In the genomic region with DNA sequence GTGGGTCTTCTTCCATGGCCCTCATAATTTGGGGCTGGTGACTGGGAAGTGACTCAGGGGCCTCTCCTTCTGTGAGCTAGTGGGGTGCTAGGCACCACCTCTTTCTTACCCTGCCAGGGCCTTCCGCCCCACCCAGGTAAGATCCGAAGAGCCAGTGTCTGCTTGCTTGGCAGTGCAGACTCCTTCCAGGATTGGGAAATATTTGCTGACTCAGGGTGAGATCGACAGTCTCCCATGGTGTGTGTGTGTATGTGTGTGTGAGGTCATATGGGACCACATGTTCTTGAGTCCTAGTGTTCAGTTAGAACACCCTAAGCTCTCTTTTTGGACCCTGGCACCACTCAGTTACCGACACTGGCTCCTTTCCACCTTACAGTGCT, we compare ENCODE assay signal across 12 mouse cellular contexts. TPM values are rescaled to one million over a fixed set of nuclear protein-coding genes. Genes with fewer than 3 reads are reported as not detected.
DNase-seq lines count a peak whose midpoint lies in the region; ATAC-seq and TF ChIP-seq lines count a peak whose summit lies in the region.
"Had no signal": no experiment of that assay in that cellular context is flagged by ENCODE, and none has a peak within 500 bp of the region (broad histone marks: within the 10 kb centered on the region; RNA-seq: fewer than 3 reads in every experiment).

No protein-coding gene starts in this region.

- H3K4me1 ChIP-seq in embryonic facial prominence, embryonic 14.5 days (ENCODE audit: control insufficient read depth, insufficient read depth, low read length) = peaks cover 20% of the 10 kb centered on the region

- ATAC-seq in embryonic facial prominence, embryonic 14.5 days (ENCODE audit: low read depth) = no peak
- ATAC-seq: forebrain, embryonic 14.5 days; intestine, postnatal 0 days had no signal

- no peaks in the 10 kb centered on the region for H3K9me3 ChIP-seq in embryonic facial prominence, embryonic 14.5 days (ENCODE audit: control insufficient read depth, low read length)
- H3K9me3 ChIP-seq: limb, embryonic 13.5 days had no signal

- TF ChIP-seq POLR2A in myocyte (IDR thresholded peaks at IDR 0.05; ENCODE audit: insufficient read length, low read depth) = no peak

- no peak for TF ChIP-seq CTCF in layer of hippocampus, adult 2 months (conservative IDR thresholded peaks at IDR 0.05)

- H3K4me3 ChIP-seq in layer of hippocampus, adult 2 months = no peak overlapping the region
- H3K4me3 ChIP-seq in embryonic facial prominence, embryonic 14.5 days (ENCODE audit: low read depth, low read length) = no peak overlapping the region
- H3K4me3 ChIP-seq in myocyte = no peak overlapping the region
- H3K4me3 ChIP-seq: limb, embryonic 13.5 days had no signal

- intact Hi-C loops in left cerebral cortex, postnatal 10 days (cut with DNase I) = no loop called here

- H3K27me3 ChIP-seq in embryonic facial prominence, embryonic 14.5 days (replicated peaks; ENCODE audit: control insufficient read depth, insufficient read depth, low read length) = no peaks in the 10 kb centered on the region
- H3K27me3 ChIP-seq in myocyte (ENCODE audit: control insufficient read depth, insufficient read depth, insufficient read length) = no peaks in the 10 kb centered on the region
- H3K27me3 ChIP-seq: limb, embryonic 13.5 days had no signal

- peak overlapping the region; percentile 73; the same call in 1 of the 2 replicates for H3K27ac ChIP-seq in layer of hippocampus, adult 2 months
- no peak overlapping the region for H3K27ac ChIP-seq in embryonic facial prominence, embryonic 14.5 days (replicated peaks; ENCODE audit: low read depth, low read length)
- H3K27ac ChIP-seq: limb, embryonic 13.5 days had no signal

- H3ac ChIP-seq in myocyte (ENCODE audit: control insufficient read depth, insufficient read length) = no peak overlapping the region

- peak overlapping the region; percentile 25 for H3K9ac ChIP-seq in embryonic facial prominence, embryonic 14.5 days (ENCODE audit: low read depth, low read length)

- WGBS in embryonic facial prominence, embryonic 14.5 days = 86% methylated on average over 4 of the region's 4 CpGs

- H3K4me2 ChIP-seq in embryonic facial prominence, embryonic 14.5 days (ENCODE audit: low read depth, low read length) = no peak overlapping the region
- peak overlapping the region; percentile 75 for H3K4me2 ChIP-seq in myocyte (ENCODE audit: low read depth)
- H3K4me2 ChIP-seq: limb, embryonic 13.5 days had no signal

- H3K79me2 ChIP-seq in myocyte (ENCODE audit: control insufficient read depth, insufficient read depth) = peaks cover 76% of the 10 kb centered on the region

- peaks cover 43% of the 10 kb centered on the region for H3K36me3 ChIP-seq in embryonic facial prominence, embryonic 14.5 days (ENCODE audit: control insufficient read depth, insufficient read depth, low read length)
- peaks cover 13% of the 10 kb centered on the region for H3K36me3 ChIP-seq in myocyte (ENCODE audit: control insufficient read depth, insufficient read depth)

- no peak for DNase-seq in layer of hippocampus, adult 2 months (ENCODE audit: low spot score in 2 of 2)
- no peak for DNase-seq in layer of hippocampus, adult 8-10 months (ENCODE audit: low spot score in 2 of 2)
- peak; percentile 37 for DNase-seq in MN1 (ENCODE audit: low spot score)
- no peak for DNase-seq in embryonic facial prominence, embryonic 14.5 days (ENCODE audit: low spot score)
- no peak for DNase-seq in testis, postnatal 14 days (ENCODE audit: low spot score)
- no peak for DNase-seq in left cerebral cortex, postnatal 10 days (ENCODE audit: extremely low spot score in 1 of 2, low spot score in 2 of 2)
- DNase-seq: adrenal gland, adult 8-10 months; right cerebral cortex, postnatal 4 days had no signal

TF ChIP-seq in myocyte, 11 proteins besides CTCF, POLR2A, EP300 and RAD21:
- TF ChIP-seq E2F4 (IDR thresholded peaks at IDR 0.05; ENCODE audit: insufficient read depth) (no peak), CEBPB (IDR thresholded peaks at IDR 0.05; ENCODE audit: insufficient read depth, poor library complexity, severe bottlenecking) (no peak), MYOG (IDR thresholded peaks at IDR 0.05; ENCODE audit: control insufficient read depth in 1 of 3, insufficient read depth in 1 of 3, insufficient read length in 2 of 3, low read depth in 2 of 3) (no peak), MAX (IDR thresholded peaks at IDR 0.05; ENCODE audit: low read depth) (no peak), TCF3 (IDR thresholded peaks at IDR 0.05; ENCODE audit: insufficient read length, low read depth) (no peak), SRF (IDR thresholded peaks at IDR 0.05; ENCODE audit: control insufficient read depth, insufficient read length, low read depth) (no peak), REST (IDR thresholded peaks at IDR 0.05; ENCODE audit: insufficient read depth, insufficient read length) (no peak), POLR2AphosphoS2 (IDR thresholded peaks at IDR 0.05; ENCODE audit: insufficient read length, low read depth) (no peak), TCF12 (IDR thresholded peaks at IDR 0.05; ENCODE audit: insufficient read depth, poor library complexity, severe bottlenecking) (no peak), MYOD1 (IDR thresholded peaks at IDR 0.05; ENCODE audit: control insufficient read depth in 1 of 3, insufficient read length in 2 of 3, low read depth in 2 of 3) (no peak), USF1 (IDR thresholded peaks at IDR 0.05; ENCODE audit: low read depth) (no peak)

RNA-seq across cellular contexts. Expression of a gene that starts 4.1 kb away (rescaled TPM):
- 10 to 100 TPM; 22.1 to 23.0 TPM for total RNA-seq in layer of hippocampus, adult 2 months (2021)
- 10 to 100 TPM; 24.5 to 27.5 (median 26.7) TPM for total RNA-seq in layer of hippocampus, adult 8-10 months (2022)
- polyA plus RNA-seq in embryonic facial prominence, embryonic 14.5 days (2014; fragmentation: Nextera tagmentation; extraction: Ambion mirVana) = 2.9 and 3.0 TPM in 2 replicates
- 32.6 TPM for polyA plus RNA-seq in myocyte (2012; fragmentation: generic; extraction: Trizol)
- total RNA-seq in left cerebral cortex, postnatal 10 days (2021) = 10 to 100 TPM; 19.4 to 23.8 TPM

RNA-seq across cellular contexts. Expression of a gene that starts 29.0 kb away (rescaled TPM):
- total RNA-seq in layer of hippocampus, adult 2 months (2021) = 1 to 10 TPM; 2.4 to 2.6 TPM
- total RNA-seq in layer of hippocampus, adult 8-10 months (2022) = 1 to 10 TPM; 2.9 to 6.5 (median 3.5) TPM
- 8.9 and 9.4 TPM in 2 replicates for polyA plus RNA-seq in embryonic facial prominence, embryonic 14.5 days (2014; fragmentation: Nextera tagmentation; extraction: Ambion mirVana)
- 3.4 TPM for polyA plus RNA-seq in myocyte (2012; fragmentation: generic; extraction: Trizol)
- total RNA-seq in left cerebral cortex, postnatal 10 days (2021) = 1 to 10 TPM; 4.9 to 5.4 TPM

RNA-seq across cellular contexts. Expression of a gene that starts 59.7 kb away (rescaled TPM):
- 100 to 1,000 TPM; 104 to 106 TPM for total RNA-seq in layer of hippocampus, adult 2 months (2021)
- 100 to 1,000 TPM in 2 of 4 experiments, 10 to 100 TPM in 2; 91.9 to 107 (median 101) TPM for total RNA-seq in layer of hippocampus, adult 8-10 months (2022)
- polyA plus RNA-seq in embryonic facial prominence, embryonic 14.5 days (2014; fragmentation: Nextera tagmentation; extraction: Ambion mirVana) = 30.6 and 35.7 TPM in 2 replicates
- polyA plus RNA-seq in myocyte (2012; fragmentation: generic; extraction: Trizol) = 32.8 TPM
- 10 to 100 TPM; 87.3 to 95.6 TPM for total RNA-seq in left cerebral cortex, postnatal 10 days (2021)
